Mouse (Mus musculus) liver, embryonic 14.5 days (tissue): ENCODE results near the gene Med12.

Source experiments
- CTCF ChIP-seq: IDR thresholded peaks from 2 replicates; pipeline ENCODE4 v1.5.1; 2016; ENCODE audit warnings: antibody characterized with exemption, low read depth, control low read depth
- EP300 ChIP-seq: IDR thresholded peaks from 2 replicates; pipeline ENCODE4 v1.6.1; 2016; ENCODE audit warnings: antibody characterized with exemption, low read depth

DNA sequence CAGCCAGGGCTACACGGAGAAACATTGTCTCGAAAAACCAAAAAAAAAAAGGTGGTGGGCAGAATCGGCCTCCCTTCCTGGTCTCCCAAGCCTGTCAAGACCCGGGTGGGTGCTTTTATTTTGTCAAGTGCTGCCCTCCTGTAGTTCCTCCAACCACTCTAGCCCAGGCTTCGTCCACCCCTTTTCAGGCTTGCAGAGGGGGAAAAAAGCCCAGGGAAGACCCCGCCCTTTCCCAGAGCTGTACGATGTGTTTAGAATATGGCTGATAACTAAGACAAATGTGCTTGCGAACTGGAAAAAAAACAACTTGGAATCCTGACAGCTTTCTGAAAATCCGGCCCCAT lies 58.2 kb downstream of the Med12 start:
- TF ChIP-seq CTCF (no peak), EP300 (no peak; the same call in 1 of the 2 replicates)
